Mouse (Mus musculus) CD4-positive, CD25-positive, alpha-beta regulatory T cell, adult 4 months (primary cell): ENCODE data around the gene Olfr1508. TPM values are rescaled to one million over a fixed set of nuclear protein-coding genes. Genes with fewer than 3 reads are reported as not detected.
"Not testable (repeated sequence)": the region's sequence is repeated elsewhere in the genome, so short reads cannot be mapped to it uniquely, and the experiment has no call there.

Experiments
- ATAC-seq: one replicate; pipeline ENCODE4 v1.8.0; 2017
- polyA plus RNA-seq, 2 experiments: library from polyadenylated mRNA; unstranded; fragments of 100-300 nt; shearing (Covaris generic); gene quantifications; one replicate each; pipeline ENCODE4 v1.2.1; 2017

Olfr1508 gene
- polyA plus RNA-seq: not detected

DNA sequence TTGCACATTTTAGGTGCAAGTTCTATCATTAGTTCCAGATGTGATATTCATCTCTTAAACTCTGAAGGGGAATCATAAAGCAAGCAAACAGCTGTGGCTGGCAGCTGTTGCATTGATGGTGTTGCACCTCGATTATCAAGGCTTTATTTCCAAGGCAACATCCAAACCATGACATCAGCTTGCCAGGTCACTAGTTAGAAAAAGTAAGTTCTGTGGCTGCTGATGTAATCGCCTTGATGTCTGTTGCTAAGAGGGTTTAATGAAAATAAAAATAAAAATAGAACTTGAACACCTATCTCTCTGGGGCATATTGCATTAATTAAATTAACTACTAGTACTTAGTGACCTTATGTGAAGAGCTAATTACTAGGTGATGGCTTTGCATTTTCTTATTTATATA is at the start of gene Olfr1508:
Gene Olfr1508 (minus strand): TSS at position 101 of the 400 bp plus-strand sequence.
- no peak for ATAC-seq

DNA sequence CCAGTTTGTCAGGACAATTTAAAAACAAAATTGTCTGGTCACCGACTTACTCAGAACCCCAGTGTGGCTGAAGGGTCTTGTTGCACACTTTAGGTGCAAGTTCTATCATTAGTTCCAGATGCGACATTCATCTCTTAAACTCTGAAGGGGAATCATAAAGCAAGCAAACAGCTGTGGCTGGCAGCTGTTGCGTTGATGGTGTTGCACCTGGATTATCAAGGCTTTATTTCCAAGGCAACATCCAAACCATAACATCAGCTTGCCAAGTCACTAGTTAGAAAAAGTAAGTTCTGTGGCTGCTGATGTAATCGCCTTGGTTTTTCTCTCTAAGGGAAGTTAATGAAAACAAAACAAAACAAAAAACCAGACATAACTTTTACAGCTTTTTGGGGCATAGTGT is 28.2 kb upstream of the Olfr1508 start, which contains the start of gene Olfr1507:
Gene Olfr1507 (minus strand): TSS at position 234 of the 400 bp plus-strand sequence.
- no peak for ATAC-seq

GRCm38 (mm10) chr14:52465738-52466137 is 1.6 kb downstream of the Olfr1508 start:
- ATAC-seq: no peak

DNA sequence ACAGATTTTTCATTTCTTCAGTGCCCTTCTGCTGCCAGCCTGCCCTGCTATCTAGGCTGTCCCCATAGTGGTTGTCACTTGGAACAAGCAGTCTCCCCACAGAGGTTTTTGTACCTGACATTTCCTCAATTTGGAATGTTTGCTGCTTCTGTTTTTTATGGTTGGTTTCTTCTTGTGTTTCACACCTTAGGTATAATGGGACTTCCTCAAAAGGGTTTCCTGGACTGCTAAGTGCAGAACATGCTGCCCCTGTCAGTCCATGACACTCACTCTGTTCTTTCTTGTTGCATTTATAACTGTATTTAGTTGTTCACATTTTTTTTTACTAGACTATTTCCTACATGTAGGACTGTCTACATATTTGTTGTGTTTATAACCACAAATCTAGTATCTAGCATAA is 5.4 kb downstream of the Olfr1508 start:
- ATAC-seq: no peak

DNA sequence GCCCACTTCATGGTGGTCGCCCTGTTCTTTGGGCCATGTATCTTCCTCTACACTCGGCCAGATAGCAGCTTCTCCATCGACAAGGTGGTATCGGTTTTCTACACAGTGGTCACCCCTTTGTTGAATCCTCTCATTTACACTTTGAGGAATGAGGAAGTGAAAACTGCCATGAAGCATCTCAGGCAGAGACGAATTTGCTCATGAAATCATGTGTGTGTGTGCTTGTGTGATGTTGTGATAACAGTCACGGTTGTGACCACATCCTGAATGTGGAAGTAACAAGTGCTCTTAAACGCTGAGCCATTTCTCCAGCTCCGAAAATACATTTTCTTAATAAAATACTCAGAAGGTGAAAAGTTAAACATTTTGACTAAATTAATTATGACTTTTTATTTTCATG is 16.2 kb downstream of the Olfr1508 start:
- peak; percentile 37 for ATAC-seq

GRCm38 (mm10) chr14:52442690-52443089 is 24.6 kb downstream of the Olfr1508 start, which contains the start of gene Olfr1509:
Olfr1509 (plus strand) TSS chr14:52442990.
- ATAC-seq: no peak

DNA sequence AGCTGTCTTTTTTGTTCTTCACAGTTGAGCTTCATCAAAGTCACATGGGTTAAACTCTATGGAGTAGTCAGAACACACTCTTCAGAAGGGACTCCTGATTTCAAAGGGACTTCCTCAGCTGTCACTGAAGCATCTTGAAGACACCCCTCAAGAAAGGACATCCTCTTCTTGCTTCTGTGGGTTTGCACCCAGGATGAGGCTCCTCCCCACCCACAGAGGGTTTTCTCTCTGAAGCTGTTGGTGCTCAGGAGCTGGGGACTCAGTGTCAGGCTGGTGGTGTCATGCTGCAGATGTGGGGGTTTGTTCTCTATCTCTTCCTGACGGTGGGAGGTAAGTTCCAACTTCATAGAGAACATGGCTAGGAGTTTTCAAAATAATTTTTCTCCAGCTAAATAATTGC is 39.6 kb downstream of the Olfr1508 start:
- ATAC-seq: no peak

DNA sequence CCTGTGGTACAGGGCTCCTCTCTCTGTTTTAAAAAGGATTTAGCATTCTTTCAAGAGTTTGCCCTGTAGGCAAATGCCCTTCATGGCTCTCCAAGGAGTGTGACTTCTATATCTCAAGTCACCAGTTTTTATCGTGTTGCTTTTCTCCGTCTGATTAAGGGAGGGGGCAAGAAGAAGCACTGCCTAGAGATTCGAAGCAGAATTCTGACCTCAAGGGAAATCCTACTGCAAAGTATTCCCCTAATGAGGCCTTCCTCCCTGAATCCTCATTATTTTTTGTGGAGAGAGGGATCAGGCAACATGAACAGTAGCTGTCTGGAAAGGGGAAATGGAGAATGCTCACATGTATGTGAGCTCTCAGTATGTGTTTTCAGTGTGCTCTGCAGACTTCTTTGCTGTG is 53.0 kb downstream of the Olfr1508 start, which contains the start of gene Olfr1510:
Gene Olfr1510 (minus strand): TSS at position 101 of the 400 bp plus-strand sequence.
- no peak for ATAC-seq

DNA sequence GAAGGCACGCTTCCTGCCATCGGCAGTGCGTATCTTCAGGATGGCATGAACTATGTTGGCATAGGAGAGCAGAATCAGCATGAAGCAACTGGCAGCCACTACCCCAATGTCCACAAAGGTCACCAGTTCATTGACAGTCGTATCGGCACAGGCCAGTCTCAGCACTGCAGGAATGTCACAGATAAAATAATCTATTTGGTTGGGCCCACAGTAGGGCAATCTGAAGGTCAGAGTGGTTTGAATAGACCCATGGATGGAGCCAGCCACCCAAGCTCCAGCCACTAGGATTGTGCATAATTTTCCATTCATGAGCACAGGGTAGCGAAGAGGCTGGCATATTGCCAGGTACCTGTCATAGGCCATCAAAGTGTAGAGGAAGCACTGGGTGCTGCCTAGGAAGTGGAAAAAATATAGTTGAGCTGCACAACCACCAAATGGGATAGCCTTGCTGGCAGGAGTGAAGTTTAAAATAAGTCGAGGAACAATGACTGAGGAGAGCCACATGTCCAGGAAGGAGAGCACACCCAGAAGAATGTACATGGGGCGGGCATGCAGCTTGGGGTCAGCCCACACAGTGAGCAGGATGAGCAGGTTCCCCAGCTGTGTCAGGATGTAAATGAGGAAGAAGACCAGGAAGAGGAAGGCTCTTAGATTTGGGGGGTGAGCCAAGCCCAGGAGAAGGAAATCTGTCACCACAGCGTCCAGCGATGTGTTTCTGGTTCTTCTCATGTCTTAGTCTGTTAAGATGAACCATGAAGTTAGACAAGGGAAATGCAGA is 57.0 kb downstream of the Olfr1508 start:
- ATAC-seq: not testable (repeated sequence)

Other genes with a start within 250 kb of the Olfr1508 start
- gene Chd8, start 209.7 kb downstream of the Olfr1508 start, polyA plus RNA-seq: 10 to 100 TPM; 76.7 to 83.0 TPM
- gene Tox4, start 188.3 kb downstream of the Olfr1508 start, polyA plus RNA-seq: 10 to 100 TPM; 67.6 to 86.8 TPM
- 10 to 100 TPM; 17.0 to 25.5 TPM for gene Rab2b, start 187.9 kb downstream of the Olfr1508 start, polyA plus RNA-seq
- 10 to 100 TPM; 48.2 to 65.2 TPM for gene Mettl3, start 162.4 kb downstream of the Olfr1508 start, polyA plus RNA-seq
- 1 to 10 TPM; 2.2 to 5.6 TPM for gene Sall2, start 138.7 kb downstream of the Olfr1508 start, polyA plus RNA-seq
- gene Olfr1513, start 111.1 kb downstream of the Olfr1508 start, polyA plus RNA-seq: not detected
- gene Olfr1512, start 88.3 kb downstream of the Olfr1508 start, polyA plus RNA-seq: not detected
- gene Olfr1511, start 70.1 kb downstream of the Olfr1508 start, polyA plus RNA-seq: not detected
- not detected for gene Olfr1510, start 53.1 kb downstream of the Olfr1508 start, polyA plus RNA-seq
- gene Olfr1509, start 24.5 kb downstream of the Olfr1508 start, polyA plus RNA-seq: not detected
- not detected for gene Olfr1507, start 28.3 kb upstream of the Olfr1508 start, polyA plus RNA-seq